9 mouse cellular contexts compared by ENCODE assay signal in the genomic region with DNA sequence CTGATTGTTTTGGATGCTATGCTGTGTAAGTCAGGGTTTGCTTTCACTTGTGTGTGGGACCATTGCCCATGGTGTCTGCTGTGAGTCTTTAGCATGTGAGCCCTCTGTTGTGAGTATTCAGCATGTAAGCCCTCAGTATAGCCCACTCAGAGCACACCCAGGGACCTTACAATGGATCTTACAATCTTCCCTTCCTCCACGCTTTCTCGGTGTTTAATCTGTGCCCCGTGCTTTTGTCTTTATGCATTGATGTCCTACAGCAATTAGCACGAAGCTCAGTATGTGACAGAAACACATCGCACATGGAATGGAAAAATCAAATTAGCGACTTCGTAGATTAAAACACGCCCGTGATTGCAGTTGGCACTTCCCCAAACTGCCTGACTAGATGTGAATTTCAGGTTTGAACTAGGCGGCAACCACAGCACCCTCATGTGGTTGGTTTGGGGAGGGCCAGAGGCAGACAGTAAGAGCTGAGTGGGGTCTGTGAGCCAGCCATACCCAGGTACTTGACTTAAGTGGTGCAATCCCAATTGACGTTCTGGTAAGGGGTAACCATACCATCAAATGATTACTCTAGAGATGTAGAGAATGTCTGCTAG. TPM values are rescaled to one million over a fixed set of nuclear protein-coding genes. Genes with fewer than 3 reads are reported as not detected.
DNase-seq lines count a peak whose midpoint lies in the region; ATAC-seq and TF ChIP-seq lines count a peak whose summit lies in the region.
"Had no signal": no experiment of that assay in that cellular context is flagged by ENCODE, and none has a peak within 500 bp of the region (broad histone marks: within the 10 kb centered on the region; RNA-seq: fewer than 3 reads in every experiment).

No protein-coding gene starts in this region.

- no peak overlapping the region for H3K4me3 ChIP-seq in kidney, embryonic 16.5 days (ENCODE audit: low read length)
- H3K4me3 ChIP-seq in midbrain, embryonic 14.5 days (replicated peaks; ENCODE audit: low read depth, low read length) = no peak overlapping the region
- no peak overlapping the region for H3K4me3 ChIP-seq in kidney, adult 2 months (ENCODE audit: insufficient read depth, low read depth, low read length)
- H3K4me3 ChIP-seq: embryonic facial prominence, embryonic 15.5 days had no signal

- no peak for TF ChIP-seq POLR2A in brain, embryonic 14.5 days (IDR thresholded peaks at IDR 0.05; ENCODE audit: borderline replicate concordance, extremely low read depth, insufficient read depth, insufficient read length, poor library complexity, severe bottlenecking)
- no peak for TF ChIP-seq POLR2A in kidney, adult 2 months (IDR thresholded peaks at IDR 0.05; ENCODE audit: low read depth, low read length)

- H3K36me3 ChIP-seq in kidney, embryonic 16.5 days (ENCODE audit: insufficient read depth, low read length) = no peaks in the 10 kb centered on the region
- no peaks in the 10 kb centered on the region for H3K36me3 ChIP-seq in midbrain, embryonic 14.5 days (ENCODE audit: control insufficient read depth, insufficient read depth, low read length)
- H3K36me3 ChIP-seq in kidney, adult 2 months (ENCODE audit: control insufficient read depth, insufficient read depth, low read length) = no peaks in the 10 kb centered on the region
- H3K36me3 ChIP-seq: embryonic facial prominence, embryonic 15.5 days had no signal

- peak; percentile 11 to 31 for DNase-seq in kidney, postnatal 4 days
- DNase-seq in brain, embryonic 14.5 days (ENCODE audit: low read depth) = peak; percentile 87
- peak; percentile 16 to 25 for DNase-seq in frontal cortex, postnatal 25 days (ENCODE audit: low spot score in 2 of 2)
- peak; percentile 60 for DNase-seq in retina, postnatal 1 day
- no peak for DNase-seq in midbrain, embryonic 14.5 days
- no peak for DNase-seq in urinary bladder, adult 18-20 months (ENCODE audit: low spot score in 2 of 2)
- no peak for DNase-seq in kidney, adult 2 months

- H3K27ac ChIP-seq in kidney, embryonic 16.5 days (ENCODE audit: low read length) = no peak overlapping the region
- H3K27ac ChIP-seq in midbrain, embryonic 14.5 days (replicated peaks; ENCODE audit: low read depth, low read length) = no peak overlapping the region
- H3K27ac ChIP-seq in kidney, adult 2 months (ENCODE audit: insufficient read depth, low read depth, low read length) = no peak overlapping the region
- H3K27ac ChIP-seq: embryonic facial prominence, embryonic 15.5 days had no signal

- no peak overlapping the region for H3K4me2 ChIP-seq in kidney, embryonic 16.5 days (replicated peaks; ENCODE audit: low read depth, low read length)
- H3K4me2 ChIP-seq in midbrain, embryonic 14.5 days (ENCODE audit: low read length) = no peak overlapping the region
- H3K4me2 ChIP-seq: embryonic facial prominence, embryonic 15.5 days had no signal

- no peak overlapping the region for H3K9ac ChIP-seq in kidney, embryonic 16.5 days (replicated peaks; ENCODE audit: low read length)
- H3K9ac ChIP-seq in midbrain, embryonic 14.5 days (replicated peaks; ENCODE audit: low read length) = no peak overlapping the region
- H3K9ac ChIP-seq: embryonic facial prominence, embryonic 15.5 days had no signal

- H3K27me3 ChIP-seq in kidney, embryonic 16.5 days (ENCODE audit: insufficient read depth, low read length) = no peaks in the 10 kb centered on the region
- no peaks in the 10 kb centered on the region for H3K27me3 ChIP-seq in midbrain, embryonic 14.5 days (ENCODE audit: control insufficient read depth, insufficient read depth, low read length)
- no peaks in the 10 kb centered on the region for H3K27me3 ChIP-seq in kidney, adult 2 months (replicated peaks; ENCODE audit: control insufficient read depth, insufficient read depth, low read length)
- H3K27me3 ChIP-seq: embryonic facial prominence, embryonic 15.5 days had no signal

- no peak for ATAC-seq in kidney, embryonic 16.5 days (ENCODE audit: low FRiP score, low TSS enrichment)
- no peak for ATAC-seq in midbrain, embryonic 14.5 days (ENCODE audit: low FRiP score, low TSS enrichment)

- no peaks in the 10 kb centered on the region for H3K9me3 ChIP-seq in kidney, embryonic 16.5 days (ENCODE audit: low read length)
- H3K9me3 ChIP-seq in midbrain, embryonic 14.5 days (ENCODE audit: control insufficient read depth, low read length) = no peaks in the 10 kb centered on the region
- H3K9me3 ChIP-seq: embryonic facial prominence, embryonic 15.5 days had no signal

- no peaks in the 10 kb centered on the region; the same call in 1 of the 2 replicates for H3K4me1 ChIP-seq in kidney, embryonic 16.5 days (ENCODE audit: insufficient read depth, low read length)
- no peaks in the 10 kb centered on the region for H3K4me1 ChIP-seq in midbrain, embryonic 14.5 days (ENCODE audit: control insufficient read depth, insufficient read depth, low read length)
- no peaks in the 10 kb centered on the region for H3K4me1 ChIP-seq in kidney, adult 2 months (ENCODE audit: control insufficient read depth, insufficient read depth, low read length)

- 93% methylated on average over 11 of the region's 11 CpGs for WGBS in kidney, embryonic 16.5 days
- 89% methylated on average over 11 of the region's 11 CpGs for WGBS in midbrain, embryonic 14.5 days
- 92% methylated on average over 11 of the region's 11 CpGs for WGBS in kidney, adult 2 months

- TF ChIP-seq CTCF in brain, embryonic 14.5 days (IDR thresholded peaks at IDR 0.05; ENCODE audit: borderline replicate concordance, extremely low read depth, insufficient read depth, insufficient read length) = peak; percentile 29; the same call in 1 of the 2 replicates
- TF ChIP-seq CTCF in kidney, adult 2 months (conservative IDR thresholded peaks at IDR 0.05; ENCODE audit: insufficient read depth, insufficient read length, low read depth, low read length) = no peak

RNA-seq across cellular contexts. Expression of gene Kif6, which starts 28.1 kb away (rescaled TPM):
- 1.6 and 2.2 TPM in 2 replicates for polyA plus RNA-seq in kidney, embryonic 16.5 days (2015; fragmentation: Nextera tagmentation; extraction: Ambion mirVana)
- 1.4 and 1.9 TPM in 2 replicates for polyA plus RNA-seq in brain, embryonic 14.5 days (2012; rRNA removed)
- 2.3 and 2.4 TPM in 2 replicates for polyA plus RNA-seq in midbrain, embryonic 14.5 days (2014; fragmentation: Nextera tagmentation; extraction: Ambion mirVana)
- polyA plus RNA-seq in kidney, adult 2 months (2012; rRNA removed) = 0.22 and 0.34 TPM in 2 replicates

Comparison
In these comparisons a context has a peak if more than half of its experiments do, and no peak if none do; other contexts are left out.
1. DNase-seq: peak in kidney, postnatal 4 days (2 of 2), brain, embryonic 14.5 days (single experiment), frontal cortex, postnatal 25 days (2 of 2) and retina, postnatal 1 day (single experiment); none in midbrain, embryonic 14.5 days (single experiment), urinary bladder, adult 18-20 months (0 of 2) and kidney, adult 2 months (single experiment).